Mouse (Mus musculus) CD4-positive, CD25-positive, alpha-beta regulatory T cell, adult 4 months (primary cell): ENCODE measurements around the gene Slain2. TPM values are rescaled to one million over a fixed set of nuclear protein-coding genes. Genes with fewer than 3 reads are reported as not detected.

Experiments
- ATAC-seq: one replicate; pipeline ENCODE4 v1.8.0; 2017
- polyA plus RNA-seq, 2 experiments: library from polyadenylated mRNA; unstranded; fragments of 100-300 nt; shearing (Covaris generic); gene quantifications; one replicate each; pipeline ENCODE4 v1.2.1; 2017

Slain2 gene
- polyA plus RNA-seq, 2 experiments from 2014 or later = 9.8 to 10.8 TPM

DNA sequence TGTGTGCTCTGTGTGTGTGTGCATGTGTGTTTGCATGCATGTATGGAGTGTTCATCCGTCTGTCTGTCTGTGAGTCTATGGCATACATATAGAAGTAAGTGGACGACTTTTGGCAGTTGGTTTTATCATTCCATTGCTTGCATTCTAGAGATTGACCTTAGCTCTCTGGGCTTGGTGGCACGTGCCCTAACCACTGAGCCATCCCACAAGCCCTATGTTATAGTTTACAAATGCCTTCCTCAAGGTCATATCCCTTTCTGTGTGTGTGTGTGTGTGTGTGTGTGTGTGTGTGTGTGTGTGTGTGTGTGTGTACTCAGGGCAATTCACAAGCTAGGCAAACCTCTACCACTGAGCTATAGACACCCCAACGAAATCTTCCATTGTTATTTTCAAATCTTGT lies 12.2 kb upstream of the Slain2 start:
- no peak for ATAC-seq

DNA sequence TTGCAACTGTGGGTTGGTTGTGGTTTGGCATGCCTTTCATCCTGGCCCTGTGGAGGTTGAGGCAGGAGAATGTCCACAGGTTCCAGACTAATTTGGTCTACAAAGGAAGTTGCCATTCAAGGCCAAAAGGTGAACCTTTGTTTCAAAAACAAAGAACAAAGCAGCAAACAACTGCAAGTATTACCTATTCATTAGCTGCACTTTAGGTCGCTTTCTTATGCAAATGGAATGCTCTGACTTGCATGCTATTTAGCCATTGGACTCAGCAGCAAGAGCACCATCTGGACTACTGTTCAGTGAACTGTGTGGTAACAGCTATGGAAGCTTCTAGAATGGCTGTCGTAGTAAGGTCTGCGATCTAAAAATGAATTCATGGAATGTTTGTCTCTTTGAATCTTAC lies 11.8 kb upstream of the Slain2 start:
- ATAC-seq = no peak

DNA sequence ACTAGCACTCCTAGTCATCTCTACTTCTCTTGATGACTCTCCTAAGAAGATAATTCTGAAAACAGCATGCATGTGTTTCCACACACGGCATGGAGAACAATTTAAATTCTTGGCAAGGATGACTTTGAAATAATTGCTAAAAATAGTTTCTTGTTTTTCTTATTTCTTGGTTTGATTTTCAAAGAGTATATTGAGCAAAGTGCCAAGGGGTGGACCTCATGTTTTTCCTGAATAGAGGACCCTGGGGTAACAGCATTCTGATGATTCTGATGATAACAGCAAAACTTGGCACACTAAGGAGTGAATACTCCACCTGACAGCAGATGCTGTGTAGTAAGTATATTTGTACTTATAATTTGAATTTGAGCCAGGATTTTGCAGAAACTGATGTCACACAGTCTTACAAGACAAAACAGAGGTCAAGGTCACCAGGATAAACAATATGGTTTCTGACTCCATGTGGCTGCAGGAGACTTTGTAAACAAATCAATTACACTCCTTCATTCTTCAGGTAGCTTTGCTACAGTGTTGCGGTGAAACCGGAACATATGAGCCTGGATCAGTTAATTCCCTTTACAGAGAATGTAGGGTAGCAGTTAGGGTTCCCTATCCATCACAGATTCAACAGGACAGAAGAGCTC lies 11.1 kb upstream of the Slain2 start:
- no peak for ATAC-seq

DNA sequence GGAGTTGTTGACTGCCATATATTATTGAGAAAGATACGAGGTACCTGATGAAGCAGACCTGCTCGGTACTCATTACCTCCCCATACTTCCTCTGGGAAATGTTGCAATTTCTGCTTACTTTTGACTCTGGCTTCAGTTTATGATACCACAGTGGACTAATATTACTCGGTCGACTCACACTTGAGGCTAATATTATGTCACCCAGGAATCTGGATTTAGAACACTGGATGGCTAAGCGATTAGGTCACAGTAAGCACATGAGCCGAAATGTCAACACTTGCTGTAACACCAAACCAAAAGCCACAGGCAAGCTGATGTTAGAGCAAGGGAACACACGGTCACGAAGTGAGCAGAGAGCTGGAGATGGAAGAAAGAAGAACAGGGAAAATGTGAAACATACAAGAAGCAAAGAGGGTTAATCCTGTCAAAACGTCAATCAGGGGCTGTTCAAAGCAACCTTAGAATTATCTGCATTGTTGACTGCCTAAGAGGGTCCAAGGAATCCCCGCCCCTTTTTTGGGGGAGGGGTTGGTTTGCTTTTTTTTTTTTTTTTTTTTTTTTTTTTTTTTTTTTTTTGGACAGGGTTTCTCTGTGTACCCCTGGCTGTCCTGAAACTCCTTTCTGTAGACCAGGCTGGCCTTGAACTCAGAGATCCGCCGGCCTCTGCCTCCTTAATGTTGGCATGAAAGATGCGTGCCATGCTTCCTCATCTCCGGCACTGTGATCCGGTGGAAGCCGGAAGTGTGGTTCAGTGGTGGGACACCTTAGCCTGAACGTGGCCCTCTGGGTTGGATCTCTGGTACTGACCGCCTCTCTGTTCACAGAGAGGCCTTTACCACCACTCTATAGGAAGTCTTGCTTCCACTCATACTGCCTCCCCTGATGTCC lies 9.0 kb upstream of the Slain2 start:
- ATAC-seq = no peak

DNA sequence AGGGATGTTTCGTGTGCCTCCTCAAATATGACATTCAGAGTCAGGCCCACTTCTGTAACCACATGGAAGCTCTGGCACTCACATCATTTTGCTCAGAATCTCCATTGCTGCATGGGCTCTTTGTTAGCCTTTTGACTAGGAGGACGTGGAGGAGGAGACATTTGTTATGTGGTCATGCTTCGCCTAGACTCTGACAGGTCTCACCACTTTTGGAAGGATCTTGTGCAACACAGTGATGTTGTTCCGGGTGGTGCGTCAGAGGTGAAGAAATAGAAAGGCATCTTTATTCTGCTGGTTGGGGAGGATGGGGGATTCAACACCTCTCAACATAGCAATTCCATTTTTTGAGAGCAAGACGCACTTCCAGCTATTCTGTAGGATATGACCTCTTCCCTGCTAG lies 6.7 kb upstream of the Slain2 start:
- ATAC-seq = no peak

DNA sequence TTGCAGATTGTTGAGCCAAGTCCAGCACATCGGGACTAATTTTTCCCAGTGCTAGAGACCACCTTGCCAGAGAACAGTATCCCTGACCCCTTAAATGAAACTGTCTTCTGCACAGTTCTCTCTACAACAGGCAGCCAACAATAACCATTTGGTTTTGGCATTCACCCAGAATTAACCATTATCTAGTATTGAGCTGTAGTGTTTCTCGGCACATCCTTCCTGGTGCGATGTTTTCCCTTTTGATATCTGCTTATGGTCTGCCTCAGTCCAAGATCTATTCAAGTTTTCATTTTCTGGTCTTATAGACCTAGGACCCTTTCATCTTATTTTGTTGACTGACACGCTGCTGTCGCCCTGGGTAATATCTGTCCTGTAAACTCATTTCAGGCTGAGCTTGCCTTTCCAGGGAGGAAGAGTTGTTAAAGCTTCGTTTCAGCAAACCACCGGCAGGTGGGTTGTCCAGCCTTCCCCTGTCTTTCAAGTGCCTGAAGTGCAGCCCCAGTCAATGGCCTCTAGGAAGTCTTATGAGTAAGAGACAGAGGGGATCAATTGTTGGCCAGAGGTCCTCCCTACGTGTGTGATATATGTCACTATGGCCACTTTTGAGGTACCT lies 5.7 kb upstream of the Slain2 start:
- ATAC-seq = no peak

DNA sequence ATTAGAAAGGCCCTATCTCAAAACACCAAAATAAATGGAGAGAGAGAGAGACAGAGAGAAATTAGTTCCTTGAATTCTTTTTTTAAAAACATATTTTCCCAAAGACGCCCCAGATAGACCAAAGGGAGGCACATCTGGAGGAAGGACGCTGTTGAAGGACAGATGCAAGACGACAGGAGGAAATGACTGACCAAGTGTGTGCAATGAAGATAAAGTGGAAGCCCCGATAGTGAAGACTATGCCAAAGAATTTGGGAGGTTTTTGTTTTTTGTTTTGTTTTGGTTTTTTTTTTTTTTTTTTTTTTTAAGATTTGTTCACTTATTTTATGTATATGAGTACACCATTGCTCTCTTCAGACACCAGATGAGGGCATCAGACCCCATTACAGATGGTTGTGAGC lies 4.7 kb upstream of the Slain2 start:
- ATAC-seq = no peak

DNA sequence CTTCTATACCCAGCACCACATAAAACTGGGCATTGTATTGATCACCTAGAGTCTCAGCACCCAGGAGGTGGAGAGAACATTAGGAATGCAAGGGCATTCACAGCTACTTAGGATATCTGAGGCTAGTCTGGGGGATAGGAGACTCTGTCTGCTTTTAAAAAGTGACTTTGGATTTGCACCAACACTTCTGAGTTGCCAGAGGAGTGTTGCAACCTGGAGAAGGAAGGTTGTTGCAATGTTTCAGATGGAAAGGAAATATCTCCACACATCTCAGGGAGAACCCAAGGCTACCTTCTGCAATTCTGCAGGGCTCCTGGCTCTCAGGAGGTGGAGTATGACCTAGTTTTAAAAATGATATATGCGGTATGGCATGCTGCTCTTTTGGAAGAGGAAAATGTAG lies 3.7 kb upstream of the Slain2 start:
- no peak for ATAC-seq

DNA sequence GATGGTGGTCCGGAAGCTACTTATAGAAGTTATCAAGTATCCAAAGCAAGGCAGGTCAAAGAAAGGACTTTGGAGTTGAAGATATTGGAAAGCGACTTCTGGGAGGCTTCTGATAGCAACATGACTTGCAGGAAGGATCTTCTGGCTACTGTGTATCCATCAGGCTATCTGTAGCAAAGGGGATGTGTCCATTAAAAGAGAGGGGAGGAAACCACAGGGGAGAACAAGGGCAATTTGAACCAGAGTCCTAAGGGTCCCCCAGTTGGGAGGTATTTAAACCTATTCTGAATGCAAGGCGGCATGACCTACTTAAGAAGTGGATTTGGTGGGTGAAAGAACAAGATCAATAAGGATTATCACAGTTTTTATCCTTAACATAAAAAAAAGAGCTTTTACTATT lies 2.8 kb upstream of the Slain2 start:
- ATAC-seq = no peak

DNA sequence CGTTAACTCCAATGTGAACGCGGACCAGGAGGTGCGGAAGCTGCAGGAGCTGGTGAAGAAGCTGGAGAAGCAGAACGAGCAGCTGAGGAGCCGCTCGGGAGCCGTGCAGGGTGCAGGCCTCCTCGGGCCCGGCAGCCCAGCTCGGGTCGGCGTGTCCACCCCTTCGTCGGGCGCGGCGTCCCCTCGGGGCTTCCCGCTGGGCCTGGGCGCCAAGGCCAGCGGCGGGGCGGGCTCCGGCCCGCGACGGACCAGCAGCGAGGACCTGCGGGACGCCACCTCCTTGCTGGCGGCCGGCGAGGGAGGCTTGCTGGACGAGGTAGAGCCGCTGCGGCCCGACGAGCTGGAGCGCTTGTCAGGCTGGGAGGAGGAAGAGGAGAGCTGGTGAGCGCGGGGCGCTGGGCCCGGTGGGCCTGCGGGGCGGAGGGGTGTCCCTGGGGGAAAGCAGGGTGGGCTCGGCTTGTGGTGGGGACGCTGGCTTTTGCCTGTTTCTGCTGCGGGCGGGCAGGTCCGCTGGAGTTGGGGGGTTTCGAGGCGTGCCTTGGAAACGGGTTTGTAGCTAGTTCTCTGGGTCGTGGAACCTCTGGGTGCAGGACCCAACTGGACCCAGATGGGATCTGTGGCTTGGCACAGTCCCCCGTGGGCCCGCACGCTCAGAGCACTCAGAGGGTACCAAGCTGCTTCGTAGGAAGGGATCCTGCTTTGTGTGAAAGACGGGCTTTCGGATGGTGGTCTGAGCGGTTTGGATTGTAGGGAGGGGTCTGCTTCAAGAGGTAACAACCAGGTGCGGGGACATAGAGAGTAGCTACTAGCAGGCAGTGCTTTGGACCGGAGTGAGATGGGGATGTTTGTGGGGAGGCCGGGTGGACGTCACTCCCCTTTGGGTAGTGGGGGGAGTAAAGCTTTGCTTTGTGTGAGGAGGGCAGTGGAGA lies 793 bp downstream of the Slain2 start:
- ATAC-seq = peak; percentile 7

DNA sequence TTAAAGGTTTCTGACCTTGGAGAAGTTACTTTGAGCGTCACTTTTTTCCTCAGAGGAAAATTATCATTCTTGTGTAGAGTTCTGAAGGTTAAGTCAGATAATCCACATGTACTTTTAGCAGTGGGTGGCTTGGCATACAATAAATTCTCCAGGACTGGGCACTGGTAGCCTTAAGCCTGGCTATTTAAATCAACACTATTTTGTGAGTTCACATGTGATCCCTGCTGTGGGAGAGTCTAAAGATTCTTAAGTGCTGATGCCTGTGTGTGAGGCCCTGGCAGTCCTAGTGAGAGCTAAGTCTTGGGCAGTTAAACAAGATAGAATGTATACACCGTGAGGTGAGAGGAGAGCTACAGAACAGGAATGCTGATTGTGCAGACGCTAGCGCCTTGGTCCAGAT lies 1.9 kb downstream of the Slain2 start:
- no peak for ATAC-seq

DNA sequence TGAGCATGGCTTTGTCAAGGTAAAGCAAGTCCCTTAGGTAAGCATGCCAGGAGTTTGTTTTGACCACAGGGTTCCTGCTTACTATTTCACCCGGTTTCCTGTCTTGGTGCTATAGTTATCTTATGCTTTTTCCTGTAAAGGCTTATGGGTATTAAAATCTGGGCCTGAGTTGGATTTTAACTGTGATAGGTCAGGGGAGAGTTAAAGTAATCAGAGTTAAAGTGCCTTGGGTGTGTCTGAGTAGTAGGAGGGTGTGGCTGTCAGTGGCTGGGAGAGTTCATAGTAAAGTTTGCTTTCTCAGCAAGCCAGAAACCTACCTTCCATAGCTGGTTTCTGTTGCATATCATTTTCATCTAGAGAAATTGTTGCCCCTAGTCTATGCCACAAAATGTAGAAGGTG lies 2.7 kb downstream of the Slain2 start:
- ATAC-seq = peak; percentile 7

DNA sequence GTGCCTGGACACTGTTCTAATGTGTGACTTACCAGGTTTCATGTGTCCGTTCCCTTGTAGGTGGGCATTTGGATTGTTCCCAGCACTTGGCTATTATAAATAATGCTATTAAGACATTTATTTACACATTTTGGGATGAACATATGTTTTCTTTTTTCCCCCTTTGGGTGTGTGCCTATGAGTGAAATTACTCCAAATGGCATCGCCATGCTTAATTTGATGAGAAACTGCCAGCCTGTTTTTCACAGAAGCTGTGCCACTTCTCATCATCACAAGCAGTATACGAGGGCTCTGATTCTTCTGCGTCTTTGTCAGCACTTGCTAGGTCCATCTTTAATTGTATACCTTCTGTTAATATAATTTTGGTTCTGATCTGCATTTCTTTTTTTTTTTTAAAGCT lies 6.3 kb downstream of the Slain2 start:
- no peak for ATAC-seq

DNA sequence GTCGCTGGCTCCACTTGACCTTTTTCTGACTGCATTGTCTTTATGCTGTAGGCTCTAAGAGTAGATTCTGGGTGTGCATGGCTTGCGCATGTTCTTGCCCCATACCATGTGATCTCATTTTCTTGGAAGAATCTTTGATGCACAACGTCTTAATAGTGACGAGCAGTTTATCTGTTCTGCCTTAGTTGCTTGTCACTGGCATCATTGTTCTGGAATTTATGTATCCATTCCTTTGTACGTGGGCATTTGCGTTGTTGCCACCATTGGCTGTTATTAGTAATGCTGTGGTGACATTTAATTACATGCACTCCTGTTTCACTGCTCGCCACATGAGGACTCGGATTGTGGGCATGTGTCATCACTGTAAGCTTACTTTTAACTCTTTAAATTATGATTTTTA lies 7.1 kb downstream of the Slain2 start:
- no peak for ATAC-seq

DNA sequence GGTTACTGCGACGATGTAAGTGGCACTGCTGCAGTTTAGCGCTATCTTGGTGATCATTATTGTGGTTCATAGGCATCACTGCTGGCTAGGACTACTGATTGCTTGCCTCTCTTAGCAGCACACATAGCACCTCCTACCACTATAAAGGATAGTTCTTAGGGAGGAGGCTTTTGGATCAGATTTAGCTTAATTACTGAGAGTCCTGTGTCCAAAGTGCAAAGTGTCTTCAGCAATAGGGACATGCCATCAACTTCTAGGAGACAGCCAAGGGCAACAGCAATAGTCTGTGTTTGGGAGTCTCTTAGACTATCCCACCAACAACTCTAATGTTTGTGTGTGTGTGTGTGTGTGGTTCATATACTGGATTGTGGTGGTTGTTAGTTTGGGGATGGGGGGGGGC lies 8.7 kb downstream of the Slain2 start:
- no peak for ATAC-seq

DNA sequence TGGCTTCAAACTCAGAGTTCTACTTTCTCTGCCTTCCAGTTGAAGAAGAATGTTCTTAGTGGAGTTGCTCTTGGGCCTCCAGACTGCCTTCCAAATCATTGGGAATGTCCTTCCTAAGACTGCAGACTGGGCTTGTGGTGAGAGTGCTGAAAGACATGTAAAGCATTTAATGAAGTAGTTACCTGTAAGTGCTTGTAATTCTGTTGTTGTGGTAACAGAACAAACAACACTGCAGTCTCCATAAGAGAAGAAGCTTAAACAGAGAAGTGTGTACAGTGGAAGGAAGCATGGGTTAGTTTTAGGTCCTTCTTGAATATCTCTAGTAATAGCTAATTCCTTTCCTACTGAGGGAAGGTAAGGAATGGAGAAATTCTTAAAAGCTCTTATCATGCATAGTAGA lies 13.0 kb downstream of the Slain2 start:
- no peak for ATAC-seq

DNA sequence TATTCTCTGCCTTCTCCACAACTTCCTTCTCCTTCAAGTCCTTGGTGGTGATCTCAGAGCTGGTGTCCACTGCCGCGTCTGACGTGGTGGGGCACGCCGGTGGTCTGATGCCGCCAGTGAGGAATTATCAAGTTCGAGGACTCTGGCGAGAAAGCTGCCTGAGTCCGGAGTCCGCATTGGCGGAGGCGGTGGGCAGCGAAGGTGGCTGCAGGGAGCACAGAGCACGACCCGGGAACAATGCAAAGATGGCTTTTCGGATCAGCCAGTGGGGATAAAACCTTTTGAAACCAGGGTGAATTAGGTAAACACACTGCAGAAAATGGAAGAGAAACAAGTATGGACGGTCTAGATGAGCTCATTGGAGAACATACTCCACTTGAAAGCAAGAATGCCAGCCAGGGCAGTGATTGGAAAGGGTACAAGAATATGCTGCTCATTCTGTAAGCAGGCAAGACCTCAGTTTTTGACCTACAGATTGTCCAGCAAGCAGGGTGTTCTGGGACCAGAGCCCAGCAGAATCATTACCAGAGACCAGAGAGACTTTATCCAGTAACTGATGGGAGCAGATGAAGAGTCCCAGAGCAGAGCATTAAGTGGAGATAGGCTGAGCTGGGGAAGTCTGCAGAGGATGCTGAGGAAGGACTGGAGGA lies 19.0 kb downstream of the Slain2 start:
- no peak for ATAC-seq

DNA sequence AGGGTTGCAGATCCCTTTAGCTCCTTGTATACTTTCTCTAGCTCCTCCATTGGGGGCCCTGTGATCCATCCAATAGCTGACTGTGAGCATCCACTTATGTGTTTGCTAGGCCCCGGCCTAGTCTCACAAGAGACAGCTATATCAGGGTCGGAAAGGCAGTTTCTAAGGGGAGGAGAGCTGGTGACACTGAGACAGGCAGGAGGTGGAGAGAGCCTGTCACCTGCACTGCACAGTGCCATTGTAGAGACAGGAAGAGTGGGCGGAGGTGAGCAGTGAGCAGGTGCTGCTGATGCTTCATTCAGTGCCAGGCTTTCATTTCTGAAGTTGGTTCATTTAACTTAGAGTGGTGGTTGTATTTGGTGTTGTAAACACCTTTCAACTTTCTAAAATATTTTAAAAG lies 24.3 kb downstream of the Slain2 start:
- ATAC-seq = peak; percentile 91

DNA sequence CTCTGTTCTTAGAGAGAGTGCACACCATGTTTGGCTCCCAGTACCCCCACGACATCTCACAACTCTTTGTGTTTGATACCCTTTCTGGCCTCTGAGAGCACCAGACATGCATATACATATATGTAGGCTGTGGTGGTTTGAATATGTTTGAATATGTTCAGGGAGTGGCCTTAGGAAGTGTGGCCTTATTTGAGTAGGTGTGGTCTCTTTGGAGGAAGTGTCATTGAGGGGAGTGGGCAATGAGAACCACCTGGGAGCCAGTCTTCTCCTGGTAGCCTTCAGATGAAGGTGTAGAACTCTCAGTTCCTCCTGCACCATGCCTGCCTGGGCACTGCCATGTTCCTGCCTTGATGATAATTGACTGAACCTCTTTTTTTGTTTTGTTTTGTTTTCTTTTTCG lies 25.2 kb downstream of the Slain2 start:
- ATAC-seq = no peak

DNA sequence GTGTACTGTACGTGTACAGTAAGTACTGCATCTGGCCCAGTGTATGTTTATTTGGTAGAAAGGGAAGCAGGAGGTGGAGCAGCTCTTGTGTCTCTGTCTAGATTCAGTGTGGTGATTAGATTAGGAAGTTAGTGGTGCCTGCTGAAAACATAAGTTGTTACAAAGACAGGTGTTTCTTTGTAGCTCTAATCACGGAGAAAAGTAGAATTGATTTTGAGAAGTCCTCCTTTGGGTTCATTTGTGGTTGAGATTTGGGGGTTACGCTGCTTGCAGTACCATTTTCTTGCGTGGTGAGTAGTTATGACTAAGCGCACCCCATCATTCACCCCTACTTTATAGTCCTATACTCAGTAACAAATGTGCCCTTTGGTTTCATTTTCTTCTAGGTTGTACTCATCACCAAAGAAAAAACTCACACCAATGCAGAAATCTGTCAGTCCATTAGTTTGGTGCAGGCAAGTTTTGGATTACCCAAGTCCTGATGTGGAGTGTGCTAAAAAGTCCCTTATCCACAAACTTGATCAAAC lies 26.9 kb downstream of the Slain2 start:
- ATAC-seq = peak; percentile 72

DNA sequence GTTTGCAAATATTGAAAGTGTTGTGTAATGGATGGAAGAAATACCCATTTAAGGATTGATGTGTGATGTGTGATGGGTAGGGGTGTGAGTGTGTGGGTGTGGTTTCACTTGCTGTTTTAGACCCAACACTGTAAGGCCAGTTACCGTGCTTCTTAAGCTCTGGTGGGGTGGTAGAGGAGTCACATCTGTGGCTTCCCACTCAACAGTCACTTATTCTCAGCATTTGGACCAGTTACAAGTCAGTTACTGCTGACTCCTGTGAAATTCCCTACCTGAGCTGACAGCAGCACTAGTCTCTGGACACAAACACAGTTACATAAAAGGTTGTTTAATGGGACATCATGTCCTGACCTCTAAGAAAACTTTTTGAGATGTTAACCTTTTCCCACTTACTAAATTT lies 34.0 kb downstream of the Slain2 start:
- no peak for ATAC-seq

DNA sequence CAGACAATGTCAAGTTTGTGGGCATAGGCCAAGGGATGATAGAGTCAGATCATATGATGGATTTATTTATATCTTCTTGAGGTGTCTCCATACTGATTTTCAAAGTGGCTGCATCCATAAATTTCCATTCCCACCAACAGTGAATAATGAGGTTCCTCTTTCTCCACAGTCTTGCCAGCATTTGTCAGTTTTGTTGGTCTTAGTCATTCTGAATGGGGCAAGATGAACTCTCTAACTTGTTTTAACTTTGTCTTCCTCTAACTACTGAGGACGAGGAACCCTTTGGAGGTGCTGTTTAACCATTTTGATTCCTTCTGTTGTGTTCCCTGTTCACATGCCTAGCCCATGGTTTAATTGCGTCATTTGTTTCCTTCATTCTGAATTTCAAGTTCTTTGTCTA lies 36.1 kb downstream of the Slain2 start:
- ATAC-seq = no peak
